Mouse (Mus musculus) hematopoietic multipotent progenitor cell, adult 10-12 weeks (in vitro differentiated cells): ENCODE data around the gene Mmp7. TPM values are rescaled to one million over a fixed set of nuclear protein-coding genes. Genes with fewer than 3 reads are reported as not detected.

Experiments
- polyA plus RNA-seq: library from polyadenylated mRNA; stranded (reverse); fragments of >175 nt; gene quantifications from 2 replicates; pipeline ENCODE4 v1.2.3, GENCODE M21; 2012; ENCODE audit warnings: low replicate concordance

Mmp7 gene
- not detected in 2 replicates for polyA plus RNA-seq

GRCm38 (mm10) chr9:7691790-7692189 is at the start of gene Mmp7:
TSS of gene Mmp7 (plus strand) at chr9:7692090.

Other genes with a start within 250 kb of the Mmp7 start
- gene Mmp3, start 246.3 kb upstream of the Mmp7 start, polyA plus RNA-seq, result not detected in 2 replicates
- not detected in 2 replicates for gene Mmp10, start 189.7 kb upstream of the Mmp7 start, polyA plus RNA-seq
- gene Mmp8, start 133.6 kb upstream of the Mmp7 start, polyA plus RNA-seq, result 1.2 and 1.7 TPM in 2 replicates
- 0.07 TPM in 1 of 2 replicates, not detected in the other for gene Mmp27, start 120.7 kb upstream of the Mmp7 start, polyA plus RNA-seq
- gene Mmp20, start 63.9 kb upstream of the Mmp7 start, polyA plus RNA-seq, result not detected in 2 replicates
- gene Tmem123, start 72.0 kb downstream of the Mmp7 start, polyA plus RNA-seq, result 124 and 240 TPM in 2 replicates
- gene Birc2, start 145.0 kb downstream of the Mmp7 start, polyA plus RNA-seq, result 15.0 and 17.3 TPM in 2 replicates
- gene Birc3, start 181.1 kb downstream of the Mmp7 start, polyA plus RNA-seq, result 30.5 and 40.1 TPM in 2 replicates